Mouse (Mus musculus): Measurements from ENCODE around the gene Pln. TPM values are rescaled to one million over a fixed set of nuclear protein-coding genes. Genes with fewer than 3 reads are reported as not detected.

Gene Pln
- polyA plus RNA-seq, 1 experiment from 2014 or later: 0.93 TPM

- peaks cover 14% of the 10 kb centered on the region for H3K36me3 ChIP-seq
- no peak overlapping the region for H3K4me3 ChIP-seq
- no peak overlapping the region for H3K27ac ChIP-seq
- H3K4me1 ChIP-seq: peaks cover 6% of the 10 kb centered on the region
- 89% methylated on average over 6 of the region's 6 CpGs for WGBS
- no peaks in the 10 kb centered on the region for H3K27me3 ChIP-seq
- no peak overlapping the region for H3K9ac ChIP-seq
- peaks cover 19% of the 10 kb centered on the region for H3K9me3 ChIP-seq
- no peak overlapping the region for H3K4me2 ChIP-seq
- ATAC-seq (ENCODE audit: insufficient number of reproducible peaks, insufficient read depth, low FRiP score, low TSS enrichment, low read depth): no peak
Measured at GRCm38 (mm10) chr10:53373885-53374578, 36.6 kb downstream of the Pln start.

- Histone ChIP-seq H3K27me3 (no peaks in the 10 kb centered on the region), H3K36me3 (0 out of 2 replicates have a peak, but pooled peaks cover under 1% of the 10 kb centered on the region), H3K4me3 (no peak overlapping the region), H3K4me2 (peak overlapping the region; percentile 27), H3K9ac (0 out of 2 replicates have a peak overlapping the region, but pooled peaks have one; percentile 17), H3K4me1 (peaks cover 6% of the 10 kb centered on the region), H3K9me3 (peaks cover 4% of the 10 kb centered on the region; the same call in 1 of the 2 replicates), H3K27ac (no peak overlapping the region)
- no peak for ATAC-seq (ENCODE audit: insufficient number of reproducible peaks, insufficient read depth, low FRiP score, low TSS enrichment, low read depth)
Measured at GRCm38 (mm10) chr10:53377096-53377495, 39.6 kb downstream of the Pln start.

- Histone ChIP-seq H3K9ac (peak overlapping the region; percentile 98), H3K9me3 (0 out of 2 replicates have a peak, but pooled peaks cover 4% of the 10 kb centered on the region)
Measured at GRCm38 (mm10) chr10:53378296-53378695, 40.8 kb downstream of the Pln start.

DNA sequence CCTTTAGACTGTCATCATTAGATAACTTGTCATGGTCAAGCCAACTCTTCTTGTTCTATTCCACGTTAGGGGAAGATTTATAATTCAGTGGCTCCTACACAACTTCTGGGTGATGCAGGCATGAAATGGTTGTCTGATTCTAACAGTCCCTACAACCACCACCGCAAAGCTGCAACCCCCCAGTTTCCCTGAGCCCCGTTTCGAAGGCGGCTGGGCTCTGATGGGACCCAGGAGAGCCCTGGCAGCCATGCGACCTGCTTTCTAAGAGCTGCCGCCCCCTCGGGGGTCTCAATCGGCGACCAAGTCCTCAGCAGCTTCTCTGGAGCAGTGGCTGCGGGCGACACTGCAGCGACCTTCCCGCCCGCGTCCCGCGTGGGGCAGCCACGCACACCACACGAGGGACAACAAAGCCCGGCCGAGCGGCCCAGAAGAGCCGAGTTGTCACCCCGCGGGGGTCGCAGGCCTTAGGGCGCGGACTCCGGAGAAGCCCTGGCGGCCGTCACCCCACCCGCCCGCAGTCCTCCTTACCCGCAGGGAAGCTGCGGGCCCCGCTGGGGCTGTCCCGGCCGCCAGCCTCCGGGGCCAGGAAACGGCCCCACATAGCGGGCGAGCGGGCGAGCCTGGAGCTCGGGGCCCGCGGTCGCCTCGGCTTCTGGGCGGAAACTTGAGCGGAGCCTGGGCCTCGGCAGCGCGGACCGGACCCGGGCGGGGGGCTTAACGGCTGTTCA is 41.7 kb downstream of the Pln start:
- H3K4me1 ChIP-seq: peaks cover 6% of the 10 kb centered on the region
- WGBS: under 1% methylated on average over 58 of the region's 59 CpGs
- H3K9me3 ChIP-seq: no peaks in the 10 kb centered on the region
- H3K27ac ChIP-seq: peak overlapping the region; percentile 98
- H3K27me3 ChIP-seq: no peaks in the 10 kb centered on the region
- ATAC-seq (ENCODE audit: insufficient number of reproducible peaks, insufficient read depth, low FRiP score, low TSS enrichment, low read depth): peak; percentile 86
- H3K9ac ChIP-seq: peak overlapping the region; percentile 98
- no peaks in the 10 kb centered on the region for H3K36me3 ChIP-seq
- peak overlapping the region; percentile 65 for H3K4me2 ChIP-seq
- H3K4me3 ChIP-seq: peak overlapping the region; percentile 91

More at GRCm38 (mm10) chr10:53378296-53378695, 40.8 kb downstream of the Pln start:
- Histone ChIP-seq H3K4me1 (peaks cover 6% of the 10 kb centered on the region), H3K4me2 (peak overlapping the region; percentile 65), H3K27me3 (no peaks in the 10 kb centered on the region), H3K36me3 (no peaks in the 10 kb centered on the region), H3K27ac (no peak overlapping the region), H3K4me3 (peak overlapping the region; percentile 91)
- ATAC-seq (ENCODE audit: insufficient number of reproducible peaks, insufficient read depth, low FRiP score, low TSS enrichment, low read depth): no peak
- 62% methylated on average over 6 of the region's 6 CpGs for WGBS

DNA sequence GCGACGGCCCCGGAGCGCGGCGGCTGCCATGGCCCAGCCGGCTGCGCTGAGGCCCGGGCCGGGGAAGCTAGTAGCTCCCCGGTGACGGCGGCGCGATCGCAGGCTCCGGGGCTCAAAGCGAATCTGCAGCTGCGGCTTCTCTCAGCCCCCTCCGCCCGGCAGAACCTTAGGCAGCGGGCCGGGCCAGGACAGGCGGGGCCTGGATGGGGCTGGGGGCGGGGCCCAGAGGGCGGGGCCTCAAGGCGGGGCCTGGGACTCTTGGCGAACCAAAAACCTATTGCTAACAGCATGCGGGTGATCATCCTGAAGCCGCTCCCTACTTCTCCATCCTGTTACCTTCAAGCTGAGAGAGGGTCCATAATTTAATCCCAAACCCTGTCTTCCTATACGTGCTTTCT is 42.2 kb downstream of the Pln start, which contains the start of gene Cep85l:
Gene Cep85l, minus strand, starts transcription at position 239 of the 398 bp plus-strand sequence.
- peak; percentile 99 for ATAC-seq (ENCODE audit: insufficient number of reproducible peaks, insufficient read depth, low FRiP score, low TSS enrichment, low read depth)
- peaks cover 6% of the 10 kb centered on the region for H3K4me1 ChIP-seq
- H3K36me3 ChIP-seq: no peaks in the 10 kb centered on the region
- H3K27me3 ChIP-seq: no peaks in the 10 kb centered on the region
- H3K27ac ChIP-seq: peak within 1 kb of the TSS; percentile 98
- peak within 1 kb of the TSS; percentile 98 for H3K9ac ChIP-seq
- H3K4me2 ChIP-seq: peak within 1 kb of the TSS; percentile 65
- H3K9me3 ChIP-seq: no peaks in the 10 kb centered on the region
- H3K4me3 ChIP-seq: peak within 1 kb of the TSS; percentile 91
- WGBS: under 1% methylated on average over 28 of the region's 31 CpGs

- Histone ChIP-seq H3K4me3 (no peak overlapping the region), H3K27me3 (no peaks in the 10 kb centered on the region), H3K27ac (no peak overlapping the region), H3K9me3 (no peaks in the 10 kb centered on the region), H3K4me1 (no peaks in the 10 kb centered on the region; the same call in 1 of the 2 replicates), H3K36me3 (no peaks in the 10 kb centered on the region), H3K4me2 (no peak overlapping the region), H3K9ac (no peak overlapping the region)
- WGBS: 50% methylated on average over 7 of the region's 7 CpGs
- no peak for ATAC-seq (ENCODE audit: insufficient number of reproducible peaks, insufficient read depth, low FRiP score, low TSS enrichment, low read depth)
Measured at GRCm38 (mm10) chr10:53382696-53383365, 45.4 kb downstream of the Pln start.

DNA sequence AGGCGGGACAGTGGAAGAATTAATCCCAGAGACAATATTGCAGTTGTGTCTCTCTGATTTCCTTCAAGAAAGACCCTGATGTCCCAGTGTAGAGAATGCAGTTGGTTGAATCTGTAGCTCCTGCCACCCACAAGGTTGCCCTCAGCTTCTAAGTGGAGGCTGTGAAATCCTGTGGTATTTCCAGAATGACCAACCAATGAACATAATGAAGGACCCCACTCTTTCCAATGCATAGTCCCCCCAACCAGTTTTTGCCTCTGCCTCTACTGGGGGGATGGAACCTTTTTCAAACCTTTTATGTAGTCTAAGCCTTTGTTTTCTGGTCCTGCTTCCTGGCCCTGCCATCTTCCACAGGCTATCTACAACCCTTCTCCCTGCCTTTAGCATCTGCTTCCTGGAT is 47.4 kb downstream of the Pln start:
- H3K4me1 ChIP-seq: no peaks in the 10 kb centered on the region; the same call in 1 of the 2 replicates
- H3K4me2 ChIP-seq: no peak overlapping the region

DNA sequence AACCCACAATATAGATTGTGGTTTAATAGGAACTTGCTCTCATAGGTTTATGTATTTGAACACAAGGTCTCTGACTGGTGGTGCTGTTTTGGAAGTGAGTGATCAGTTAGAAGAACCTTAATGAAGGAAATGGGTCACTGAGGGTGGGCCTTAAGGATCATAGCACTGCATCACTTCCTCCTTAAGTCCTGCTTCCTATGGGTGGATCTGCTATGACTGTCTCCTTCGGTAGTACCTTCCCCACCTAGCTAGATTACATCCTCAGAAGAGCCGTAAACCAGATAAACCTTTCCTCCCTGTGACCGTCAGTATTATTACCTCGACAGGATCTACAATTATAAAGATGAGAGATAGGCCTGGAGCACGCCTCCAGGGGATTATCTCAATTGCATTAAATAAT is 48.0 kb downstream of the Pln start:
- H3K27me3 ChIP-seq: no peaks in the 10 kb centered on the region
- no peaks in the 10 kb centered on the region for H3K9me3 ChIP-seq
- H3K27ac ChIP-seq: no peak overlapping the region
- WGBS: 78% methylated on average over 5 of the region's 5 CpGs
- no peak overlapping the region for H3K4me3 ChIP-seq
- no peaks in the 10 kb centered on the region for H3K36me3 ChIP-seq
- no peaks in the 10 kb centered on the region for H3K4me1 ChIP-seq
- H3K9ac ChIP-seq: no peak overlapping the region
- H3K4me2 ChIP-seq: no peak overlapping the region
- no peak for ATAC-seq (ENCODE audit: insufficient number of reproducible peaks, insufficient read depth, low FRiP score, low TSS enrichment, low read depth)

More for the DNA sequence above, 47.4 kb downstream of the Pln start:
- Histone ChIP-seq H3K9me3 (no peaks in the 10 kb centered on the region), H3K4me3 (no peak overlapping the region), H3K9ac (no peak overlapping the region), H3K36me3 (no peaks in the 10 kb centered on the region), H3K27me3 (no peaks in the 10 kb centered on the region), H3K27ac (no peak overlapping the region)
- 77% methylated on average over 1 of the region's 1 CpGs for WGBS
- ATAC-seq (ENCODE audit: insufficient number of reproducible peaks, insufficient read depth, low FRiP score, low TSS enrichment, low read depth): no peak

GRCm38 (mm10) chr10:53388227-53388920 is 50.9 kb downstream of the Pln start:
- Histone ChIP-seq H3K27me3 (no peaks in the 10 kb centered on the region), H3K9ac (no peak overlapping the region), H3K36me3 (no peaks in the 10 kb centered on the region), H3K9me3 (no peaks in the 10 kb centered on the region), H3K4me2 (no peak overlapping the region), H3K4me3 (no peak overlapping the region), H3K4me1 (no peaks in the 10 kb centered on the region), H3K27ac (no peak overlapping the region)
- WGBS: 64% methylated on average over 6 of the region's 6 CpGs
- no peak for ATAC-seq (ENCODE audit: insufficient number of reproducible peaks, insufficient read depth, low FRiP score, low TSS enrichment, low read depth)

DNA sequence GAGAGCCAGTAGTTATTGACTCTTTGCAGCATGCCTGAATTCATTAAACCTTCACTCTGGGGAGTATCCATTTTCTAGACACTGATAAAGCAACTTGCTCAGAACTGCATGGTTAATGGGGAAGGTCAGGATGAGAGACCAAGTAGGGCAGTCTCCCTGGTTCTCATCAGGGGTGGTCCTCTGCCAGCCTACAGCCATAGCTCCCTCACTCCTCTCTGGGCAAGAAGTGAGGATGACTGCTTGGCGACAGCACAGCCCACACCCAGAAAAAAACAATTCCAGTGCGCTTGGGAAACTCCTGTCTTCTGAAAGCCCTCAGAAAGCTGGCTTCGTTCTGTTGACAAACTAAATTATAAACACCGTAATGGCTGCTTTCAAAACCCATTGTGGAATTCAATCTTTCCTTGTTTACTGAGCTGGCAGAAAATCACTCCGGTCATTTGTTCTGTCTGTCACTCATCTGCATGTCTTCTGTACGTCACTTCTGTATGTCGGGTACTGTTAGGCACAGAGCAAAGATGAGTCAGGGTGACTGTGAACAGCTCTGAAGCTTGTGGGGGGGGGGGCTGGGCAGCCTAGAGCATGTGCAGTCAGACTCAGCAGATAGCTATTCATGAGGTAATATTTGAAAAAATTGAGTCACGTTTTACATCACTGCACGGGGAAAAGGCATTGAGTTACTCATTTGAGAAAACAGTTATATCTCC is 57.6 kb downstream of the Pln start:
- Histone ChIP-seq H3K4me1 (peaks cover 29% of the 10 kb centered on the region), H3K27ac (no peak overlapping the region), H3K9me3 (no peaks in the 10 kb centered on the region), H3K4me3 (no peak overlapping the region), H3K9ac (no peak overlapping the region), H3K27me3 (no peaks in the 10 kb centered on the region), H3K36me3 (no peaks in the 10 kb centered on the region), H3K4me2 (no peak overlapping the region)
- no peak for ATAC-seq (ENCODE audit: insufficient number of reproducible peaks, insufficient read depth, low FRiP score, low TSS enrichment, low read depth)
- WGBS: 66% methylated on average over 9 of the region's 9 CpGs
